Mouse (Mus musculus) spleen, adult 18-20 months (tissue): ENCODE results near the gene Atp10a.
"Not testable (repeated sequence)": the region's sequence is repeated elsewhere in the genome, so short reads cannot be mapped to it uniquely, and the experiment has no call there.

ENCODE experiments used
- DNase-seq, 2 experiments: peaks; one replicate each; pipeline ENCODE4 v3.0.0; 2022; ENCODE audit warnings: mixed read lengths in 2 of 2

The Atp10a gene

GRCm38 (mm10) chr7:58822147-58822681, 166.2 kb downstream of the Atp10a start:
- DNase-seq = no peak

DNA sequence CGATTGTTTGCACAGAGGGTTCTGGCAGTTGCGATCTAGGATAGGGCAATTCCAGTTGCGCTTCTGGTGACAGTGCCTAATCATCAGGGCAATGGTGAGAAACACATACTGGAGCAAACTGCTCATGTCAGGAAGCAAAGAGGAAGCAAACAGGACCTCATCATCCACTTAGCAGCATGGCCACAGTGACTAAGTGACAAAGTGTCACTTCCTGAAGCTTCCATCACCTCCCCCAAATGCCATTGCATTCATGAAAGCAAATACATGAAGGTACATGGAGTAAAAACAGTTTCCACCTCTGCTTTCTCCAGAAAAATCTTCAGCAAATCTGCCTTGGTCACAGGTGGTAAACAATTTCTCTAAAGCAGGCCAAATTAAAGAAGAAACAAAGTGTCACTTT, 168.7 kb downstream of the Atp10a start:
- no peak for DNase-seq

- DNase-seq = no peak
These were observed 173.1 kb downstream of the Atp10a start for GRCm38 (mm10) chr7:58829111-58829510.

- not testable (repeated sequence) for DNase-seq
These were observed 181.1 kb downstream of the Atp10a start for GRCm38 (mm10) chr7:58836855-58837606.

GRCm38 (mm10) chr7:58840367-58840766, 184.4 kb downstream of the Atp10a start:
- DNase-seq = no peak

- no peak for DNase-seq
These were observed 185.1 kb downstream of the Atp10a start for GRCm38 (mm10) chr7:58841066-58841465.

GRCm38 (mm10) chr7:58842818-58843217, 186.9 kb downstream of the Atp10a start:
- no peak for DNase-seq

DNA sequence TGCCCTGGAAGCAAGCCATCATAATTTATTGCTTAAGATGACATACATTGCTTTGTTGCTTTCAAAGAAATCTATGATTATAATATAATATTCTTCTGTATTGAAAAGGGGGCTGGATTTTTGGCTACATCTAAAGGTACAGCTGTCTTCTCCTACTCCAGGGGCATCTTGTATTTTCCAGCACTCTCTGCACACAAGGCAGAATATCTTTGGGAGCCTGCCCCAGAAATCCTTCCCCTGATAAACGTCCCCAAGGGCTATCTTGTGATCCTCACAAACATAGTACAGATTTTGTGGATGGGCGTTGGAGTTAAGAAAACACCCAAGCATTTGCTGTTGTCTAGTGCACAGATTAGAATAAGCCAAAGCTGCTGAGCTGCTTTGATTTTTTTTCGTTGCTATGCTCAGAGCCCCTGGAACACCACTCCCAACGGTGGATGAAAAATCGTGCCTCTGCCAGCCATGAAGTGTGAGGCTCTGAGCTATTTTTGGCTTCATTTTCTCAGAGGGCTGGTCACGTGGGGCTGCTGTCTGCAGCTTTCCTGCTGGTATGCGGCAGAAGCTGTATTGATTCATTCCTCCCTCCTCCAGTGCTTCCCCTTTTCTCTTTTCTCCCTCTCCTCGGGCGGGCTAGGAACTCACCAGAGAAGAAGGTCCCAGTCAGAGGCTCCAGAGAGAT, 187.9 kb downstream of the Atp10a start:
- DNase-seq = no peak

GRCm38 (mm10) chr7:58844449-58844848, 188.5 kb downstream of the Atp10a start:
- no peak for DNase-seq

GRCm38 (mm10) chr7:58858921-58859320, 203.0 kb downstream of the Atp10a start:
- no peak for DNase-seq

DNA sequence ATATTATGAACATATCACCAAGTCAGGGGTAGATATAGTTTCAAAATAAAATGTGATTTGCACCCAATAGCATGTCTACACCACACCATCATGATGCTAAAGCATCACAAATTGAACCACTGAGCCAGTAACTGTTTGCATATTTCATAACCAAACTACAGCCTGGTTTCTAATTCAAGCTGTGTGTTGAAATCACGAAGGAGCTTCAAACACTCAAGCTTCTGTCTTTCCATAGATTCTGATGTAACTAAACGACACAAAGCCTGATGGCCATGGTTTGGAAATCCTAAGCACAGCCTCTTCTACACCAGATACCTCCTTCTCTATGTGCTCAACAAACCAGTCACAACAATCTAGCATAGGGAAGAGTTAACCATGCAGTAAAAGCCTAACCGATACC, 207.2 kb downstream of the Atp10a start:
- DNase-seq = no peak

DNA sequence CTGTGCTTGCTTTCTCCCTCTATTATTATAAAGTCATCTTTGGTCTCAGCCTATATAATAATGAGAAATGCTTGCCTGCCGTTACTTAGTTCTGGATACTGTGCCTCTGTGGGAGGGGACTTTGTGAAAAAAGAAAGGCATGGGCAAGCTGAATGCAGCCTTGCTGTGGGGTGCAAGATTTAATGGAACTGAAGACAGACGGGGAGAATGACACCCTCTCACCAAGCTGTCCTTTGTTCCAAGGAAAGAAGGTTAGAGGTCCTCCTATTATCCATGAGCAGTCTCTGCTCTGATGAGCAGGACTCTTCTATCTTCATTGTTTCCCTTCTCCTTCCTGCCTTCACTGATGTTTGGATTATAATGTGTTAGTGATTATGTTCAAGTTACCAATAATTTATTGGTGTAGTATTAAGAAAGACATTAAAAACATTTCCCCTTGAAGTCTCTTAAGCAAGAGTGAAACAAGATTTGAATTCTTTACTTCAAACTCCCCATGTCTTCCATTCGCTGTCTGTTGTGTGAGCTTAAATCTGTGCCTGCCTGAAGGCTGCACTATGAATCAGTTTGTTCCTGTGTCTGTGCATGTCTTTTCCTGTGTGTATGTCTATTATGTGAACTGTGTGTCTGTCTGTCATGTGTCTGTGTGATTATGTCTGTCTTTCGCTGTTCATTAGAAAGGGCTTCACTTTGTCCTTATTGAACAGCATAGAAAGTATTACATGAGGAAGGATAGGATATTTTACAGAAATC, 211.1 kb downstream of the Atp10a start:
- DNase-seq = no peak

- DNase-seq = no peak
These were observed 214.7 kb downstream of the Atp10a start for GRCm38 (mm10) chr7:58870661-58871060.

- DNase-seq = no peak
These were observed 217.7 kb downstream of the Atp10a start for GRCm38 (mm10) chr7:58873676-58874075.
